Mouse (Mus musculus) erythroid progenitor cell, adult 5-6 weeks (primary cell): Measurements from ENCODE around the gene Vmn2r73. TPM values are rescaled to one million over a fixed set of nuclear protein-coding genes. Genes with fewer than 3 reads are reported as not detected.
"Not testable (repeated sequence)": the region's sequence is repeated elsewhere in the genome, so short reads cannot be mapped to it uniquely, and the experiment has no call there.

Source experiments
- ATAC-seq: replicated peaks from 2 replicates; pipeline ENCODE4 v1.8.0; 2016; ENCODE audit warnings: moderate number of reproducible peaks, mild to moderate bottlenecking, moderate TSS enrichment, inconsistent platforms; ENCODE audit not compliant: poor library complexity, low FRiP score, severe bottlenecking
- total RNA-seq, 2 experiments: library from RNA; stranded (forward) in 1 of 2; stranded (reverse) in 1 of 2; fragments of 150-400 nt in 1 of 2; fragments of 186-747, 209-891 nt in 1 of 2; gene quantifications; 2 replicates each; pipeline versions ENCODE4 v1.2.3 to v1.2.4; 2015 to 2017; ENCODE audit warnings: low replicate concordance in 2 of 2

Gene Vmn2r73
- not detected in 2 replicates for total RNA-seq (2015; ENCODE audit: low replicate concordance)
- total RNA-seq (2017; ENCODE audit: low replicate concordance) = not detected in 2 replicates

DNA sequence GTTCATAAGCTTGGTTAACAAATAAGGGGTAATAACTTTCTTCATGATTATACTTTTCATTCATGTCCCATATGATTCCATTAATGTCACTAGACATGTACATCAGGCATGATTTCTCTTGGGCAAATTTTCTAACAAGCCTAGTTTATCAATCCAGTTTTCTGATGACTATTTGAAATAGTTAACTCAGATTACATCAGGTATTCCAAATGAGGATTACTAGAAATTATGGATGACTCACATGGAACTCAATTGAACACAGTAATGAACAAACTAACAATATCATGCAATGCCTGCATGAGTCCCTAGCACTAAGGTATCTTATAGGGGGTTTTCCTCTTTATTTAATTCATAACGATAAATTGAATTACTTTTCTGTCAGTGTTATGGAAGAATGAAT lies at the start of gene Vmn2r73:
Gene Vmn2r73 (minus strand): TSS at position 101 of the 400 bp plus-strand sequence.
- no peak for ATAC-seq

DNA sequence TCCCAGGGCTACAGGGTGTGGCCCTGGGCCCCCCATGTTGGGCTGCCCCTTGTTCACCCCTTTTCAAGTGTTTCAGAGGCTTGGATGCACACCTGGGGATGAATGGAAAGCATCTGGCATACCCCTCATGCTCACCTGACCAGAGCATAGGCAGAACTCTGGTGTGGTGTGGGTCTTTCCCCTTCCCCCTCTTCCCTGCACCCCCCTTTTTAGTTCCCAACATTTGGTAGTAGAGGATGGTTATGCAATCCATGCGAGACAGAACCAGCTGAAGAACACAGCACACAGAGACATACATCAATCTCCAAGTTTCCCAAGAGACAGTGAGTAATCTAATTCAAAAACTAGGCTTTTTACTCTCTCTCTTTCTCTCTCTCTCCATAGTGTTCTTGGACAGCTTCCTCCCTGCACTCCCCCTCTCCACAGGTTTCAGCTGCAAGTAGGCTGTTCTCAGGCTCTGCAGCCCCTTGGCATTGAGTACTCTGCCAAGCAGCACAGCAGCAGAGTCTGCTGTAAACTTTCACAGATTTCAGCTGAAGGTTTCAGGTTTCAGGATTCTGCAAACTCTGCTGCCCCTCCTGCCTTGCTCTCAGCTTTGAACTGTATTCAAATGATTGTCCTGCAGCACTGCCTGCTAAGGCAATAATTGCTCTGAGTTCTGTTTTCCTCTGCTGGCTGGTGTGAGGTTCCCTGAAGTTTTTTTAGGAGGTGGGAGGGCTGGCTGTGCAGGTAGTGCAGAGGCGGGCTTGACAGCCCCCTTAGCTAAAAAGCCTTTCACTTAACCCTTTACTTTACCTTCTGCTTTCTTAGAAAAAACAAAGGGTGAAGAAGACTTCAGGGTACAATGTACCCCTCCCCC lies 35.7 kb downstream of the Vmn2r73 start:
- no peak for ATAC-seq

DNA sequence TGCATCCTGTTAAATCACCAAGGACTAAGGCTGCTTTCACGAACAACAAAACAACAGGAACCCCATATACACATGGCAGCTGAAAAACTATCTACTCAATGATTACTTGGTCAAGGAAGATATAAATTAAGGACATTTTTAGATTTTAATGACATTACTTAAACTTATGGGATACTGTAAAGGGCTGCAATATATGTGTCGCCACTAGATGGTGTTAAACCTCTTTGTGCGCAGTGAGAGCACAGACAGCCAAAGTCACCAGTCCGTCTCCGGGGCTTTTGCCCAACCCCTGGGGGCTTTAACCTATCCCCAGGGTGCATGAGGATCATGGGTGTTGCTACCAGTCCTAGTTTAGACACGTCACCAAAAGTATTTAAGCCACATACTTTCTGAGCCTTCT lies 58.0 kb downstream of the Vmn2r73 start:
- not testable (repeated sequence) for ATAC-seq

Other genes starting within 250 kb of the Vmn2r73 start
- gene Vmn2r72, start 121.2 kb downstream of the Vmn2r73 start, total RNA-seq (2015; ENCODE audit: low replicate concordance) = not detected in 2 replicates
- not detected in 2 replicates for gene Vmn2r72, start 121.2 kb downstream of the Vmn2r73 start, total RNA-seq (2017; ENCODE audit: low replicate concordance)
- gene Vmn2r74, start 85.4 kb upstream of the Vmn2r73 start, total RNA-seq (2015; ENCODE audit: low replicate concordance) = not detected in 2 replicates
- gene Vmn2r74, start 85.4 kb upstream of the Vmn2r73 start, total RNA-seq (2017; ENCODE audit: low replicate concordance) = not detected in 2 replicates